Mouse (Mus musculus): ENCODE results near the gene Gm4491. TPM values are rescaled to one million over a fixed set of nuclear protein-coding genes. Genes with fewer than 3 reads are reported as not detected.
A peak's percentile ranks its signal among the peaks of the same experiment; 100 is the strongest.
"Not testable (repeated sequence)": the region's sequence is repeated elsewhere in the genome, so short reads cannot be mapped to it uniquely, and the experiment has no call there.

The Gm4491 gene
- total and polyA plus RNA-seq, 3 experiments: not detected

DNA sequence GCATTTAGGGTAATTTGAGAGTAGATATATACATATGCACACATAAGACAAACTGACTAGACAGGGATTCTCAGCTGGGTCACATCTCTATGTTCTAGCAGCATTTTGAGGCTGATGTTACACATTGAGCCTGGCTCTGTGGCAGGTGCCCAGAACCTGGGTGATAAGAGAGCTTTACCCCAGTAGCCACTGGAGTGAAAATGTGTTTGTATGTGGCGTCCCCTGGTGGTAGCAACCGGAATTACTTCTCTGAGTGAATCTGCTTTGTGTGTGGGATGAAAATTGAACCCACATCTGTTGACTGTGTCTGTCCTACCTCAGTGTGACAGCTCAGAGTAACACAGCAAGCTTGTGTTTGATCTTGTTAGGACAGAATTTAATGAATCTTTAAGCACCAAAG is 45.8 kb downstream of the Gm4491 start:
- H3K4me2 ChIP-seq (ENCODE audit: insufficient read depth, low read depth, poor library complexity, severe bottlenecking); H3K9ac ChIP-seq (ENCODE audit: insufficient read depth, low read depth); dilution Hi-C loops (cut with MboI; ENCODE audit: extremely low pct_ligation_motif_present, extremely low pct_unique_long_range_greater_than_20kb, low sequenced_read_pairs); H3K27me3 ChIP-seq (replicated peaks); H3K4me3 ChIP-seq (replicated peaks in 1 of 3; ENCODE audit: low read depth in 2 of 3, low read length in 2 of 3, poor library complexity in 1 of 3); H3K36me3 ChIP-seq (replicated peaks in 1 of 2; ENCODE audit: control insufficient read depth in 1 of 2, insufficient read depth in 1 of 2, low read length in 1 of 2); H3K79me2 ChIP-seq (replicated peaks; ENCODE audit: control insufficient read depth, extremely low read depth, insufficient read depth, poor library complexity, severe bottlenecking); H3K27ac ChIP-seq (ENCODE audit: insufficient read depth, low read depth); H3K9me3 ChIP-seq (replicated peaks; ENCODE audit: low read length): not testable (repeated sequence)
- H3K4me1 ChIP-seq (ENCODE audit: control insufficient read depth in 1 of 2, insufficient read depth in 2 of 2): peaks cover 5 to 33% of the 10 kb centered on the region in 2 experiments; a peak in 3 of 4 replicates
- in situ Hi-C loops (cut with MboI; ENCODE audit: low pct_ligation_motif_present, low pct_unique_long_range_greater_than_20kb, low sequenced_read_pairs): loop anchor here (10.0 kb wide), 4 partner anchors 95 to 695 kb away; no protein-coding TSS in a partner anchor
- TF ChIP-seq SMC3 (IDR thresholded peaks at IDR 0.05; ENCODE audit: low read depth, low read length): peak; percentile 61
- peak; percentile 76 to 100 for TF ChIP-seq CTCF (conservative IDR thresholded peaks at IDR 0.05 in 1 of 2, IDR thresholded peaks at IDR 0.05 in 1 of 2; ENCODE audit: low read depth in 2 of 2, low read length in 2 of 2)
- TF ChIP-seq RAD21 (IDR thresholded peaks at IDR 0.05; ENCODE audit: low read depth, low read length): peak; percentile 71
- peak; percentile 81 for DNase-seq (ENCODE audit: extremely low read depth)

DNA sequence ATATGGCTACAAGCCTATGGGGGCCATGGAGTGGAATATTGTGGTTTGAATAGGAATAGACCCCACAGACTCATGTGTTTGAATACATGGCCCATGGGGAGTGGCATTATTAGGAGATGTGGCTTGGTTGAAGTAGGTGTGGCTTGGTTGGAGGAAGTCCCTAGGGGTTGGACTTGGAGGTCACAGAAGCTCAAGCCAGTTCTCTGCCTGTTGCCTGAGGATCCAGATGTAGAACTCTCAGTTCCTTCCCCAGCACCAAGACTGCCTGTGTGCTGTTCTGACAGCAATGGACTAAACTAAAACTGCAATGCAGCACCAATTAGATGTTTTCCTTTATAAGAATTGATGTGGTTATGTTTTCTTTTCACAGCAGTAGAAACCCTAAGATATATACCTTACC is 49.6 kb downstream of the Gm4491 start:
- H3K4me2 ChIP-seq (ENCODE audit: insufficient read depth, low read depth, poor library complexity, severe bottlenecking): no peak overlapping the region
- no peak overlapping the region for H3K27ac ChIP-seq (ENCODE audit: insufficient read depth, low read depth)
- TF ChIP-seq EP300 (IDR thresholded peaks at IDR 0.05; ENCODE audit: low read length) (peak; percentile 64), ETS1 (conservative IDR thresholded peaks at IDR 0.05; ENCODE audit: low read depth, low read length) (no peak), HCFC1 (IDR thresholded peaks at IDR 0.05; ENCODE audit: low read depth, low read length) (no peak), USF2 (conservative IDR thresholded peaks at IDR 0.05; ENCODE audit: low read depth, low read length) (no peak), POLR2AphosphoS2 (IDR thresholded peaks at IDR 0.05; ENCODE audit: low read depth, low read length) (no peak)
- in situ Hi-C loops (cut with MboI; ENCODE audit: low pct_ligation_motif_present, low pct_unique_long_range_greater_than_20kb, low sequenced_read_pairs): loop anchor here (10.0 kb wide), 4 partner anchors 91 to 691 kb away; no protein-coding TSS in a partner anchor
- dilution Hi-C loops (cut with MboI; ENCODE audit: extremely low pct_ligation_motif_present, extremely low pct_unique_long_range_greater_than_20kb, low sequenced_read_pairs): no loop called here
- no peaks in the 10 kb centered on the region for H3K79me2 ChIP-seq (replicated peaks; ENCODE audit: control insufficient read depth, extremely low read depth, insufficient read depth, poor library complexity, severe bottlenecking)
- no peaks in the 10 kb centered on the region for H3K36me3 ChIP-seq (replicated peaks in 1 of 2; ENCODE audit: control insufficient read depth in 1 of 2, insufficient read depth in 1 of 2, low read length in 1 of 2)
- no peaks in the 10 kb centered on the region for H3K9me3 ChIP-seq (replicated peaks; ENCODE audit: low read length)
- no peak overlapping the region for H3K9ac ChIP-seq (ENCODE audit: insufficient read depth, low read depth)
- peaks cover 5 to 33% of the 10 kb centered on the region in 2 experiments; a peak in 3 of 4 replicates for H3K4me1 ChIP-seq (ENCODE audit: control insufficient read depth in 1 of 2, insufficient read depth in 2 of 2)
- peak; percentile 67 for DNase-seq (ENCODE audit: extremely low read depth)
- no peak overlapping the region for H3K4me3 ChIP-seq (replicated peaks in 1 of 3; ENCODE audit: low read depth in 2 of 3, low read length in 2 of 3, poor library complexity in 1 of 3)
- no peaks in the 10 kb centered on the region for H3K27me3 ChIP-seq (replicated peaks)

Other genes starting within 250 kb of the Gm4491 start
- gene Zmym2, start 229.2 kb downstream of the Gm4491 start, total RNA-seq (2012; rRNA removed): 13.4 and 15.1 TPM in 2 replicates
- gene Zmym2, start 229.2 kb downstream of the Gm4491 start, total RNA-seq (2014; rRNA removed): 21.1 and 23.0 TPM in 2 replicates
- gene Zmym2, start 229.2 kb downstream of the Gm4491 start, polyA plus RNA-seq (2012; ENCODE audit: insufficient read length, low read depth): 34.9 and 40.5 TPM in 2 replicates
- not detected in 2 replicates for gene Gja3, start 57.8 kb downstream of the Gm4491 start, total RNA-seq (2012; rRNA removed)
- gene Gja3, start 57.8 kb downstream of the Gm4491 start, total RNA-seq (2014; rRNA removed): not detected in 2 replicates
- gene Gja3, start 57.8 kb downstream of the Gm4491 start, polyA plus RNA-seq (2012; ENCODE audit: insufficient read length, low read depth): not detected in 2 replicates
- not detected in 2 replicates for gene Gjb2, start 11.2 kb downstream of the Gm4491 start, total RNA-seq (2012; rRNA removed)
- not detected in 2 replicates for gene Gjb2, start 11.2 kb downstream of the Gm4491 start, total RNA-seq (2014; rRNA removed)
- not detected in 2 replicates for gene Gjb2, start 11.2 kb downstream of the Gm4491 start, polyA plus RNA-seq (2012; ENCODE audit: insufficient read length, low read depth)
- gene Gjb6, start 17.7 kb upstream of the Gm4491 start, total RNA-seq (2012; rRNA removed): not detected in 2 replicates
- not detected in 2 replicates for gene Gjb6, start 17.7 kb upstream of the Gm4491 start, total RNA-seq (2014; rRNA removed)
- not detected in 2 replicates for gene Gjb6, start 17.7 kb upstream of the Gm4491 start, polyA plus RNA-seq (2012; ENCODE audit: insufficient read length, low read depth)

Data from CH12.LX (cell line).